Mouse (Mus musculus) G1E (cell line): ENCODE results near the gene Gabarap. TPM values are rescaled to one million over a fixed set of nuclear protein-coding genes. Genes with fewer than 3 reads are reported as not detected.

Experiments
- ATAC-seq: 2 replicates; pipeline ENCODE4 v1.8.0; 2016; ENCODE audit warnings: mild to moderate bottlenecking; ENCODE audit not compliant: insufficient number of reproducible peaks, poor library complexity, low FRiP score, severe bottlenecking; ENCODE audit errors: extremely low read depth
- DNase-seq: peaks from one replicate; pipeline ENCODE4 v3.0.0; 2012; ENCODE audit warnings: low spot score
- H3K27me3 ChIP-seq: 2 replicates; pipeline ENCODE4 v1.6.1; 2012; ENCODE audit warnings: mild to moderate bottlenecking, low read length, inconsistent platforms; ENCODE audit not compliant: insufficient read depth
- H3K36me3 ChIP-seq: replicated peaks from 2 replicates; pipeline ENCODE3; 2012; ENCODE audit warnings: mild to moderate bottlenecking, inconsistent platforms
- H3K4me1 ChIP-seq: 2 replicates; pipeline ENCODE4 v1.6.1; 2012; ENCODE audit warnings: low read depth, low read length, inconsistent platforms, mixed read lengths; ENCODE audit not compliant: insufficient read depth
- H3K4me3 ChIP-seq: 2 replicates; pipeline ENCODE4 v1.5.1; 2012; ENCODE audit warnings: low read depth, mild to moderate bottlenecking, inconsistent platforms, low read length, moderate library complexity, mixed read lengths
- H3K9me3 ChIP-seq: replicated peaks from 2 replicates; pipeline ENCODE4 v1.6.1; 2012; ENCODE audit warnings: inconsistent platforms
- CTCF ChIP-seq: IDR thresholded peaks from 2 replicates; pipeline ENCODE4 v1.5.1; 2012; ENCODE audit warnings: low read depth, low read length, inconsistent platforms, mixed read lengths
- GATA1 ChIP-seq: IDR thresholded peaks from 2 replicates; pipeline ENCODE4 v1.6.1; 2012; ENCODE audit warnings: borderline replicate concordance, low read length, inconsistent platforms, mixed read lengths
- GATA2 ChIP-seq: IDR thresholded peaks from 2 replicates; pipeline ENCODE4 v1.6.1; 2012; ENCODE audit warnings: low read depth, low read length, inconsistent platforms, borderline replicate concordance
- POLR2AphosphoS5 ChIP-seq: IDR thresholded peaks from 2 replicates; pipeline ENCODE4 v1.6.1; 2012; ENCODE audit warnings: low read depth, low read length, inconsistent platforms; ENCODE audit not compliant: insufficient replicate concordance
- TAL1 ChIP-seq: conservative IDR thresholded peaks from 2 replicates; pipeline ENCODE4 v1.6.1; 2012; ENCODE audit warnings: low read depth, low read length, inconsistent platforms, mixed read lengths
- polyA plus RNA-seq: library from polyadenylated mRNA; stranded (reverse); fragments of >175 nt; gene quantifications from 2 replicates; pipeline ENCODE4 v1.2.3, GENCODE M21; 2012
- total RNA-seq, 2 experiments: library from RNA; stranded (forward) in 1 of 2; stranded (reverse) in 1 of 2; fragments of 200-1000 nt in 1 of 2; fragments of >200 nt in 1 of 2; fragmentation: Nextera tagmentation in 1 of 2; gene quantifications; 2 replicates each; pipeline ENCODE4 v1.2.3; 2014 to 2017

The Gabarap gene
- total and polyA plus RNA-seq, 3 experiments: 345 to 762 (median 569) TPM

GRCm38 (mm10) chr11:69998567-69999491 lies 7.9 kb downstream of the Gabarap start:
- DNase-seq (peak; percentile 49), ATAC-seq (no peak)
- Histone ChIP-seq H3K9me3 (no peaks in the 10 kb centered on the region), H3K36me3 (peaks cover 61% of the 10 kb centered on the region), H3K4me1 (peaks cover 75% of the 10 kb centered on the region), H3K4me3 (peak overlapping the region; percentile 57; the same call in 1 of the 2 replicates), H3K27me3 (no peaks in the 10 kb centered on the region)
- TF ChIP-seq POLR2AphosphoS5 (no peak), GATA1 (no peak), TAL1 (no peak), GATA2 (peak; percentile 50; the same call in 1 of the 2 replicates)

DNA sequence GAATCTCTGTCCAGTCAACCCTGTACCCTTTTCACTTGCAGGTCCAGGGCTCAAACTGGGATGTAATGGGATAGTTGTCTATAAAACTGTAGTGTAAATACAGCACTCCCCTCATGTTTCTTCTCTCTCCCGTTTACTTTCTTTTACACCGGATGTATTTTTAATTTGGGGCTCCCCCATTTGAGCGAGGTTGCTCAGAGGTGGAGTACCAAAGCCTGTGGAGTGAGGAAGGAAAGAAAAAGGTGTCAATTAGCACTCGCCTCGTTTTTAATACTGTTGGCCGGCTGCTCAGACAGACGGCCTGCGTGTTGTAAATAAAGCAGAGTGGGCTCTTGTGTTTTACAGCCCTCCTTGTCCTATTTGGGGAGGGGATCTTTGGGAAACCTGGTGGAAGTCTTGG lies 8.7 kb downstream of the Gabarap start:
- Histone ChIP-seq H3K36me3 (peaks cover 61% of the 10 kb centered on the region), H3K9me3 (no peaks in the 10 kb centered on the region), H3K4me1 (peaks cover 74% of the 10 kb centered on the region), H3K4me3 (peak overlapping the region; percentile 57; the same call in 1 of the 2 replicates), H3K27me3 (no peaks in the 10 kb centered on the region)
- no peak for TF ChIP-seq GATA2
- TF ChIP-seq TAL1: no peak
- TF ChIP-seq CTCF: no peak
- TF ChIP-seq GATA1: no peak
- ATAC-seq (no peak), DNase-seq (no peak)

DNA sequence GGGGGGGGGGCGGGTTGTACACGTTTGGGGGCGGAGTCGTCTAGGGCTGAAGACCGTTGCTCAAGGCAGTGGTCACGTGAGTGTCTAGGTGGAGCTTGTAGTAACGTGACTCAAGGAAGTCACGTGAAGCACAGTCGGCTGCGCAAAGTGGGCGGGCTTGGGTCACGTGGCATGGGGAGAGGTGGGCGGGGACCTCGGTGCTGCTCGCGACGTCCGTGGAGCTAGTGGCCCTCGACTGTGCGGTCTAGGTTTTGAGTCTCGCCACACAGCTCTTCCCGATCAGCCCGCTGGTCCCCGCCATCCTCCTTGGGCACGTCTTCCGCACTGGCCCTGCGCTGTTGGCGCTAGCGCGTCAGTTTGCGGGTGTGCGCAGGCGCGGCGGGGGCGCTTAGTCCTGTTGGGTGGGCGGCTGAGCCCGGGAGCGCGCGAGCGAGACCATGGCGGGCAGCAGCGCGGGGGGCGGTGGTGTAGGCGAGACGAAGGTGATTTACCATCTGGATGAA lies 9.5 kb downstream of the Gabarap start, which contains the start of gene Dvl2:
Gene Dvl2, plus strand, starts transcription at position 200 of the 503 bp plus-strand sequence.
- H3K9me3 ChIP-seq: no peaks in the 10 kb centered on the region
- peak; percentile 29 for ATAC-seq
- peaks cover 72% of the 10 kb centered on the region for H3K4me1 ChIP-seq
- peaks cover 67% of the 10 kb centered on the region for H3K36me3 ChIP-seq
- DNase-seq: peak; percentile 83
- no peaks in the 10 kb centered on the region for H3K27me3 ChIP-seq
- TF ChIP-seq GATA2 (peak; percentile 38; the same call in 1 of the 2 replicates), GATA1 (no peak)
- peak within 1 kb of the TSS; percentile 91 for H3K4me3 ChIP-seq

- Histone ChIP-seq H3K4me3 (peak overlapping the region; percentile 91), H3K36me3 (peaks cover 74% of the 10 kb centered on the region), H3K27me3 (no peaks in the 10 kb centered on the region), H3K9me3 (no peaks in the 10 kb centered on the region), H3K4me1 (peaks cover 76% of the 10 kb centered on the region)
- DNase-seq (no peak), ATAC-seq (no peak)
- no peak for TF ChIP-seq TAL1
- TF ChIP-seq GATA2: no peak
- no peak for TF ChIP-seq POLR2AphosphoS5
- no peak for TF ChIP-seq GATA1
- TF ChIP-seq CTCF: no peak
These were observed 10.2 kb downstream of the Gabarap start for GRCm38 (mm10) chr11:70001159-70001558.

DNA sequence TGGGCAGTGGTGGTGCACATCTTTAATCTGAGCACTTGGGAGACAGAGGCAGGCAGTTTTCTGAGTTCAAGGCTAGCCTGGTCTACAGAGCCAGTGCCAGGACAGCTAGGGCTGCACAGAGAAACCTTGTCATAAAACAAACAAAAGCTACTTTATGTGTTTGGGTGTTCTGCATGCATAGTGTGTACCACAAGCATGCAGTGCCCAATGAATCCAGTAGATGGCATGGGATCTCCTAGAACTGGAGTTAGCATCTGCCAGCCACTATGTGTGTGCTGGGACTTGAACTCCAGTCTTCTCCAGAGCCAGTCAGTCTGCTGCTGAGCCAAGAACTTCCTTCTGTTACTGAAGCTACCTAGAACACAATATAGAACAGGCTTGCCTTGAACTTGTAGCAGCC lies 10.9 kb downstream of the Gabarap start:
- TF ChIP-seq GATA2 (no peak), CTCF (peak; percentile 68), TAL1 (no peak)
- Histone ChIP-seq H3K4me1 (peaks cover 76% of the 10 kb centered on the region), H3K36me3 (peaks cover 82% of the 10 kb centered on the region), H3K4me3 (peak overlapping the region; percentile 5; the same call in 1 of the 2 replicates), H3K9me3 (no peaks in the 10 kb centered on the region), H3K27me3 (no peaks in the 10 kb centered on the region)
- ATAC-seq: no peak
- no peak for DNase-seq

DNA sequence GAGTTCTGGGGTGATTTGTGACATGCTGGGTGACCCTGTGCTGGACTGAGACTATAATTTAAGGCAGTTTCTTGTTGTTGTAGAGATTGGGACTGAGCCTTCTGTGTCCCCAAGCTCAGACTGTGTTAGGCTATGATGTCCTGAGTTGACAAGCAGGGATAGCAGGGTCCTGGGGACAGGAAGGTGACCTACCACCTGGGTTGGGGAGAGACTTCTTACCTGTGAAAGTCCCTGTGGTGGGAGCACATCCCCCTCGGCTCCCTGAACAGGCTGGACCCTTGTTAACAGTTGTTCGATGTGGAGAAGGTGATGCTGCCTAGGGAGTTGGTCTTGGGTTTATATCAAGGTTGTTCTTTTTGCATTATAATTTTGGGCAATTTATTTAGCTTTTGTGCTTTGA lies 11.5 kb downstream of the Gabarap start:
- ATAC-seq (no peak), DNase-seq (no peak)
- Histone ChIP-seq H3K27me3 (no peaks in the 10 kb centered on the region), H3K9me3 (no peaks in the 10 kb centered on the region), H3K4me3 (peak overlapping the region; percentile 1; the same call in 1 of the 2 replicates), H3K36me3 (peaks cover 86% of the 10 kb centered on the region), H3K4me1 (peaks cover 75% of the 10 kb centered on the region)
- no peak for TF ChIP-seq GATA2
- TF ChIP-seq CTCF: no peak
